Mouse (Mus musculus) limb, embryonic 15.5 days (tissue): ENCODE measurements around the gene Rpl9-ps6. TPM values are rescaled to one million over a fixed set of nuclear protein-coding genes. Genes with fewer than 3 reads are reported as not detected.
"Not testable (repeated sequence)": the region's sequence is repeated elsewhere in the genome, so short reads cannot be mapped to it uniquely, and the experiment has no call there.

Source experiments
- ATAC-seq: fragments of 200-750 bp; cut with Nextera tagmentation; 2 replicates; pipeline ENCODE4 v1.8.0; 2017; ENCODE audit warnings: low read depth, moderate TSS enrichment; ENCODE audit not compliant: insufficient number of reproducible peaks, low FRiP score, low TSS enrichment
- H3K27ac ChIP-seq: fragments of 300-500 bp; sonication (generic); 2 replicates; pipeline ENCODE4 v1.5.1; 2015; ENCODE audit warnings: moderate library complexity, mild to moderate bottlenecking, inconsistent platforms
- H3K27me3 ChIP-seq: fragments of 300-500 bp; sonication (generic); 2 replicates; pipeline ENCODE4 v1.6.1; 2015; ENCODE audit warnings: inconsistent platforms
- H3K36me3 ChIP-seq: fragments of 300-500 bp; sonication (generic); 2 replicates; pipeline ENCODE4 v1.6.1; 2015; ENCODE audit warnings: inconsistent platforms
- H3K4me1 ChIP-seq: fragments of 300-500 bp; sonication (generic); 2 replicates; pipeline ENCODE4 v1.6.1; 2015; ENCODE audit warnings: inconsistent platforms
- H3K4me2 ChIP-seq: fragments of 300-500 bp; sonication (generic); 2 replicates; pipeline ENCODE4 v1.6.1; 2015; ENCODE audit warnings: mild to moderate bottlenecking, inconsistent platforms
- H3K4me3 ChIP-seq: fragments of 300-500 bp; sonication (generic); 2 replicates; pipeline ENCODE4 v1.5.1; 2015; ENCODE audit warnings: mild to moderate bottlenecking, inconsistent platforms
- H3K9ac ChIP-seq: fragments of 300-500 bp; sonication (generic); 2 replicates; pipeline ENCODE4 v1.6.1; 2015; ENCODE audit warnings: inconsistent platforms
- H3K9me3 ChIP-seq: fragments of 300-500 bp; sonication (generic); 2 replicates; pipeline ENCODE4 v1.6.1; 2016; ENCODE audit warnings: inconsistent platforms
- WGBS: fragments of 180-500 bp; shearing (Covaris S2); methylation state at CpG from one replicate; pipeline ENCODE4 v1.1.7; 2015; 5-methylcytosine and 5-hydroxymethylcytosine counted together
- polyA plus RNA-seq: library from polyadenylated mRNA; unstranded; fragments of >200 nt; fragmentation: Nextera tagmentation; extraction: Ambion mirVana; gene quantifications from 2 replicates; pipeline ENCODE4 v1.2.1, GENCODE M21; 2015

Rpl9-ps6 gene
- polyA plus RNA-seq, 1 experiment from 2014 or later = 122 TPM

DNA sequence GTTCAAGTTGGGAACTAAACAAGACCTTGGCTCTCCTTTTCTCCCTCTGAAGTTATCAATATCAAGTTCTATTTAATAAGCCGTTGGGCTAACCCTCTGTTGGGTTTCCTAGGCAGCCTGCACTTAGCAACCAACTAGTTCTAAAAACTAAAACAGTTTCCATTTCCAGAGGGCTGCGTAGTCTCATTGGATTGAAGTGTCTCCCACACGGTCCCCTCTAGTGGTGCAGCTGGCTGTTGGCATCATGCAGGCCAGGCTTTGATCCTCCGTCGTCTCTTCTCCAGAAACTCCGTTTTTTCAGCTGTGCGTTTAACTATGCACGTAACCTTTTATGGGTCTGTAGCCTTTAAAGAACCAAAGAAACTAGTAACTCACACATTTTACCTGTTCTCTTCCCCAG is 27.1 kb upstream of the Rpl9-ps6 start:
- Histone ChIP-seq H3K36me3 (peaks cover 25% of the 10 kb centered on the region), H3K4me2 (no peak overlapping the region), H3K27me3 (no peaks in the 10 kb centered on the region), H3K27ac (no peak overlapping the region), H3K9ac (no peak overlapping the region), H3K4me1 (no peaks in the 10 kb centered on the region), H3K9me3 (no peaks in the 10 kb centered on the region), H3K4me3 (no peak overlapping the region)
- no peak for ATAC-seq
- 55% methylated on average over 8 of the region's 8 CpGs for WGBS

- Histone ChIP-seq H3K4me1 (peaks cover under 1% of the 10 kb centered on the region; the same call in 1 of the 2 replicates), H3K27me3 (no peaks in the 10 kb centered on the region), H3K36me3 (peaks cover 21% of the 10 kb centered on the region), H3K4me3 (no peak overlapping the region), H3K9ac (no peak overlapping the region), H3K4me2 (no peak overlapping the region), H3K9me3 (no peaks in the 10 kb centered on the region), H3K27ac (no peak overlapping the region)
- ATAC-seq = no peak
- WGBS = 87% methylated on average over 5 of the region's 5 CpGs
Measured at GRCm38 (mm10) chr19:32492981-32493380, 26.6 kb upstream of the Rpl9-ps6 start.

DNA sequence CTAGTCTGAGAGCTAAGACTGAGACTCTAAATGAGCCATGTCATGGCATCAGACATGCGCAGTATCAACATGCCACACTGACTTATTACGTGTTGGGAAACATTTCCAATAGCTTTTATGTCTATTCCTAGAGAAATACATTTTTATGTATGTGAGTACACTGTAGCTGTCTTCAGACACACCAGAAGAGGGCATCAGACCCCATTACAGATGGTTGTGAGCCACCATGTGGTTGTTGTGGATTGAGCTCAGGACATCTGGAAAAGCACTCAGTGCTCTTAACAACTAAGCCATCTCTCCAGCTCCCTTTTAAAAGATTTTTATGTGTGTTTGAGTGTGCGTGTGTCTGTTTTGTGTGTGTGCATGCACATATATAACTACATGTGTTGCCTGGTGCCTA is 26.0 kb upstream of the Rpl9-ps6 start:
- WGBS = 77% methylated on average over 3 of the region's 3 CpGs
- no peak overlapping the region for H3K9ac ChIP-seq
- H3K27ac ChIP-seq = no peak overlapping the region
- peaks cover 20% of the 10 kb centered on the region for H3K36me3 ChIP-seq
- H3K27me3 ChIP-seq = no peaks in the 10 kb centered on the region
- H3K4me1 ChIP-seq = peaks cover 5% of the 10 kb centered on the region
- H3K4me3 ChIP-seq = no peak overlapping the region
- no peak for ATAC-seq
- no peak overlapping the region for H3K4me2 ChIP-seq
- no peaks in the 10 kb centered on the region for H3K9me3 ChIP-seq

DNA sequence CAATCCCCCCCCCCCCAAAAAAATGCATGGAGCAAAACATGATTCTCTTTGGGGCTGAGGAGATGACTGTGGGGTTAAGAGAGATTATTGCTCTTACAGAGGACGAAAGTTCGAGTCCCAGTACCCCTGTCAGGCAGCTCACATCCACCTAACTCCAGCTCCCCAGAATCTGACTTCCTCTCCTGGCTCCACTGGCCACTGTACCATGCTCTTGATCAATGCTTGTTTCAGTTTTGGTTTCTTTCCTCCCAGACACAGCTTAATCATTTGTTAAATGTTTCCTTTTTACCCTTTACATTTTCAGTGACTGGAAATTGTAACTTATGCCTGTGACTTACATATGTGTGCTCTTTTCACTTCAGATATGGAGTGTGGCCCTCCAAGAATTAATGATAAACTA is 24.6 kb upstream of the Rpl9-ps6 start:
- H3K27ac ChIP-seq = no peak overlapping the region
- H3K4me3 ChIP-seq = no peak overlapping the region
- no peaks in the 10 kb centered on the region for H3K9me3 ChIP-seq
- peaks cover 16% of the 10 kb centered on the region; the same call in 1 of the 2 replicates for H3K36me3 ChIP-seq
- no peak overlapping the region for H3K9ac ChIP-seq
- H3K4me1 ChIP-seq = peaks cover 10% of the 10 kb centered on the region
- H3K27me3 ChIP-seq = no peaks in the 10 kb centered on the region
- no peak for ATAC-seq
- H3K4me2 ChIP-seq = no peak overlapping the region
- WGBS = 98% methylated on average over 2 of the region's 2 CpGs

- 84% methylated on average over 12 of the region's 12 CpGs for WGBS
- Histone ChIP-seq H3K27ac (no peak overlapping the region), H3K27me3 (no peaks in the 10 kb centered on the region), H3K4me1 (peaks cover 18% of the 10 kb centered on the region), H3K9ac (no peak overlapping the region), H3K4me3 (no peak overlapping the region), H3K4me2 (no peak overlapping the region), H3K9me3 (no peaks in the 10 kb centered on the region), H3K36me3 (peaks cover 4% of the 10 kb centered on the region; the same call in 1 of the 2 replicates)
- no peak for ATAC-seq
Measured at GRCm38 (mm10) chr19:32489166-32489895, 23.0 kb upstream of the Rpl9-ps6 start.

GRCm38 (mm10) chr19:32487595-32488255 is 21.3 kb upstream of the Rpl9-ps6 start:
- Histone ChIP-seq H3K9ac (no peak overlapping the region), H3K4me2 (peak overlapping the region; percentile 73; the same call in 1 of the 2 replicates), H3K9me3 (no peaks in the 10 kb centered on the region), H3K4me1 (peaks cover 18% of the 10 kb centered on the region), H3K27me3 (no peaks in the 10 kb centered on the region), H3K4me3 (peak overlapping the region; percentile 73), H3K36me3 (no peaks in the 10 kb centered on the region; the same call in 1 of the 2 replicates), H3K27ac (no peak overlapping the region)
- ATAC-seq = no peak
- WGBS = 81% methylated on average over 8 of the region's 8 CpGs

DNA sequence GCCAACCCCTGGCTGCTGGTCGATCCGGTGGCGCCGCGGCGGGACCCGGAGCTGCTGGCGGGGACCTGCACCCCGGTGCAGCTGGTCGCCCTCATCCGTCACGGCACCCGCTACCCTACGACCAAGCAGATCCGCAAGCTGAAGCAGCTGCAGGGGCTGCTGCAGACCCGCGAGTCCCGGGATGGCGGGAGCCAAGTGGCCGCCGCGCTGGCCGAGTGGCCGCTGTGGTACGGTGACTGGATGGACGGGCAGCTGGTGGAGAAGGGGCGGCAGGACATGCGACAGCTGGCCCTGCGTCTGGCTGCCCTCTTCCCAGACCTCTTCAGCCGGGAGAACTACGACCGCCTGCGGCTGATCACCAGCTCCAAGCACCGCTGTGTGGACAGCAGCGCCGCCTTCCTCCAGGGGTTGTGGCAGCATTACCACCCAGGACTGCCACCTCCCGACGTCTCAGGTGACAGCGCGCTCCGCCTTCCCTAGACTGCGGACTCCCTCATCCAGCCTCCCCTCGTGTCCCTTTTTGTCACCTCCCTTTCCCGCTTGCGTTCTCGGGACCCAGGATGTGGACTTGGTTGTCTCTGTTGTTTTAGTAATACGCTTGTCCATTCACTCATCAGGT is 19.8 kb upstream of the Rpl9-ps6 start:
- WGBS = under 1% methylated on average over 47 of the region's 47 CpGs
- H3K4me2 ChIP-seq = peak overlapping the region; percentile 73

DNA sequence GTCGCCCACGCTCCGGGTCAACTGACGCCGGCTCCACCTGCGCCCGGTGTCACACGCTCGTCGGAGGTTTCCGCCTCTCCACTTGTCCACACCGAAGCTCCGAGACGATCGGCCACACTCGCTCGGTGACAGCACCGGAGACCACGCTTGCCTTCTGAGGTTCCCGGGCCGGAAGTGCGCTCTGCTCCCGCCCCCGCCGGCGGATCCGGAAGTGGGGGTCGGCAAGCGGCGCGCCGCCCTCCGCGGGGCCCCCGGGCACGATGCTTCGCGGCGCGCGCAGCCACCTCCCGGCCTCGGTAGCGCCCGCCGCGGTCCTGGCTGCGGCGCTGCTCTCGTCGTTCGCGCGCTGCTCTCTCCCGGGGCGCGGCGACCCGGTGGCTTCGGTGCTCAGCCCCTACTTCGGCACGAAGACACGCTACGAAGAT is 19.3 kb upstream of the Rpl9-ps6 start, which contains the start of gene Minpp1:
Minpp1 (plus strand) TSS at position 89 of the 425 bp plus-strand sequence.
- Histone ChIP-seq H3K4me3 (peak within 1 kb of the TSS; percentile 73), H3K27ac (peak within 1 kb of the TSS; percentile 88), H3K36me3 (no peaks in the 10 kb centered on the region), H3K27me3 (no peaks in the 10 kb centered on the region), H3K4me2 (peak within 1 kb of the TSS; percentile 73), H3K9me3 (no peaks in the 10 kb centered on the region), H3K9ac (peak within 1 kb of the TSS; percentile 79), H3K4me1 (peaks cover 18% of the 10 kb centered on the region)
- ATAC-seq = peak; percentile 77
- under 1% methylated on average over 62 of the region's 64 CpGs for WGBS

More for the DNA sequence above, 19.8 kb upstream of the Rpl9-ps6 start:
- peak overlapping the region; percentile 79 for H3K9ac ChIP-seq
- H3K36me3 ChIP-seq, H3K9me3 ChIP-seq, H3K27me3 ChIP-seq: not testable (repeated sequence)
- H3K4me3 ChIP-seq = peak overlapping the region; percentile 73
- H3K4me1 ChIP-seq = peaks cover 18% of the 10 kb centered on the region
- H3K27ac ChIP-seq = peak overlapping the region; percentile 88
- ATAC-seq = peak; percentile 79

- Histone ChIP-seq H3K9ac (peak overlapping the region; percentile 79), H3K27me3 (no peaks in the 10 kb centered on the region), H3K4me2 (peak overlapping the region; percentile 73), H3K27ac (peak overlapping the region; percentile 88), H3K9me3 (no peaks in the 10 kb centered on the region), H3K4me1 (peaks cover 18% of the 10 kb centered on the region), H3K4me3 (peak overlapping the region; percentile 73), H3K36me3 (no peaks in the 10 kb centered on the region)
- ATAC-seq = no peak
- 16% methylated on average over 13 of the region's 13 CpGs for WGBS
Measured at GRCm38 (mm10) chr19:32484941-32485660, 18.7 kb upstream of the Rpl9-ps6 start.

DNA sequence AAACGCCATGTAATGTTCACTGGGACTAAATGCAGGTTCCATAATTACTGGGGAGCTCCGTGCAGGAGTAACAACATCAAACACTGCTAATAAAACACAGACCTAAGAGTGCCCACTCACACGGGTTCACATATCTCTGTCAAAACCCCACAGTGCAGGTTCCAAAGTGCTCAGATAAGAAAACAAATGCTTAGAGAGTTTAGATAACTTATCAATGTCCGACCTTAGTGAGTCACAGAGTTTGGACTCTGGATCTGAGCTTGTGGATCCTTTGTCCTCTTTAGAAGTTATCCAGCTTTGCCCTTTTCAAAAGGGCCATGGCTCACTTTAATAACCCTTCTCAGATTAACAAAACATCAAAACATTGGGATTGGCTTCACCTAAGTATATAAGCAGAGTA is 15.1 kb upstream of the Rpl9-ps6 start:
- Histone ChIP-seq H3K27ac (no peak overlapping the region), H3K9me3 (no peaks in the 10 kb centered on the region), H3K4me3 (no peak overlapping the region), H3K9ac (no peak overlapping the region), H3K27me3 (no peaks in the 10 kb centered on the region), H3K4me2 (no peak overlapping the region), H3K4me1 (peaks cover 8% of the 10 kb centered on the region; the same call in 1 of the 2 replicates), H3K36me3 (no peaks in the 10 kb centered on the region)
- ATAC-seq = no peak
- 39% methylated on average over 4 of the region's 4 CpGs for WGBS

DNA sequence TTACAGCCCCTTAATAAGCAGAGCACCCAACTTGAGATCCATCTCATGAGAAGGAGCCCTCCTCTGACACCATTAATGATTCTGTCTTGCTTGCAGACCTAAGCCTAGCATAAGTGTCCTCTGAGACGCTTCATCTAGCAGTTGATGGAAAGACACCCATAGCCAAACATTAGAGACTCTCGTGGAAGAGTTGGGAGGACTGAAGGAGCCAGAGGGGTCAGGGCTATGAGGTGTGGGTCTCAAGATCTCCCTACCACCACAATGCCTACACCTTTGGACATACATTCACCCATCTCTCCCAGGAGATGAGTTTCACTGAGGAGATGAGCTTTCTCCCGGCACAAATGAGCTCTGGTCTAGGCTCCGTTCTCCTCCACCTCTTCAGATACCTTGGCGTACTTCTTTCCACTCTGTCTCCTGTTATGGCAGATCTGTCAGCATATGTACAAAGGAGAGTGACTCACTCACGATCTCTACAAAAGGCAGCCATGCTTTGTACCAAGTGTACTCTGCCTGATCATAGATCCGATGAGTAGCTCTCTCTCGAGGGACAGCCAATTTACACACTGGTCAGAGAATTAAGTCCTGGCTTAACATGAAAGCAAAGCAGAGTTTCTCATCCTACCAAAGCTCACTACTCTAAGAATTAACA is 14.5 kb upstream of the Rpl9-ps6 start:
- WGBS = 77% methylated on average over 8 of the region's 8 CpGs

More for the DNA sequence above, 14.5 kb upstream of the Rpl9-ps6 start:
- peaks cover 8% of the 10 kb centered on the region; the same call in 1 of the 2 replicates for H3K4me1 ChIP-seq
- no peaks in the 10 kb centered on the region for H3K27me3 ChIP-seq
- H3K4me2 ChIP-seq = no peak overlapping the region
- H3K36me3 ChIP-seq = no peaks in the 10 kb centered on the region
- no peak overlapping the region for H3K4me3 ChIP-seq
- no peak overlapping the region for H3K27ac ChIP-seq
- H3K9me3 ChIP-seq = no peaks in the 10 kb centered on the region
- no peak for ATAC-seq
- H3K9ac ChIP-seq = no peak overlapping the region
